Mouse (Mus musculus) stomach, postnatal 0 days (tissue): Measurements from ENCODE around the gene Ankrd24.

ENCODE experiments used
- CTCF ChIP-seq: IDR thresholded peaks from 2 replicates; pipeline ENCODE4 v1.5.1; 2016; ENCODE audit warnings: antibody characterized with exemption, low read depth, mild to moderate bottlenecking, moderate library complexity
- EP300 ChIP-seq: optimal IDR thresholded peaks from 2 replicates; pipeline ENCODE3; 2016; ENCODE audit warnings: antibody characterized with exemption

- TF ChIP-seq EP300 (no peak), CTCF (peak; percentile 69)
Measured at GRCm38 (mm10) chr10:81643449-81644055, 15.2 kb downstream of the Ankrd24 start.
